Mouse (Mus musculus): Measurements from ENCODE around the gene Ttll7.

Gene Ttll7

DNA sequence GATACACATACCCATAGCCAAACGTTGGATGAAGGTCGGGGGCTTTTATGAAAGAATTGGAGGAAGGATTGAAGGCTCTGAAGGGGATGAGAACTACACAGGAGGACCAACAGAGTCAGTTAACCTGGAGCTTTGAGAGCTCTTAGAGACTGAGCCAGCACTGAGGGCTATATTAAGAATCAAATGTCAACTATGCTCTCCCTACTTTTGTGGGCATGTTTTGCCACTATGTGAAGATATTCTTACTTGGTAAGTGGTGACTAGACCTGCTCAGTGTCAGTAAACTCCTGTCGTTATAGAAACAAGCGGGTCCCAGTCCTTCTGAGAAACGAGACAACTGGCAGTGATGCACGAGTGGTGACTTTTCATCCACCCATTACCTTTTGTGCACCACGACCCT lies 176.2 kb downstream of the Ttll7 start:
- H3K27me3 ChIP-seq (ENCODE audit: insufficient read depth, low read length), result no peaks in the 10 kb centered on the region
- no peaks in the 10 kb centered on the region for H3K4me1 ChIP-seq (replicated peaks; ENCODE audit: low read depth, low read length)
- H3K4me3 ChIP-seq (replicated peaks; ENCODE audit: low read length), result no peak overlapping the region
- no peaks in the 10 kb centered on the region for H3K36me3 ChIP-seq (ENCODE audit: insufficient read depth, low read length)
- no peaks in the 10 kb centered on the region for H3K9me3 ChIP-seq (ENCODE audit: low read length)
- TF ChIP-seq CTCF (conservative IDR thresholded peaks at IDR 0.05; ENCODE audit: low read length) (no peak), NANOG (IDR thresholded peaks at IDR 0.05; ENCODE audit: borderline replicate concordance, low read length) (no peak)

GRCm38 (mm10) chr3:147029718-147030117 lies 177.6 kb downstream of the Ttll7 start:
- H3K4me3 ChIP-seq (replicated peaks; ENCODE audit: low read length), result no peak overlapping the region
- no peaks in the 10 kb centered on the region for H3K36me3 ChIP-seq (ENCODE audit: insufficient read depth, low read length)
- H3K9me3 ChIP-seq (ENCODE audit: low read length), result no peaks in the 10 kb centered on the region
- H3K4me1 ChIP-seq (replicated peaks; ENCODE audit: low read depth, low read length), result no peaks in the 10 kb centered on the region
- no peaks in the 10 kb centered on the region for H3K27me3 ChIP-seq (ENCODE audit: insufficient read depth, low read length)
- TF ChIP-seq POU5F1 (IDR thresholded peaks at IDR 0.05; ENCODE audit: borderline replicate concordance, low read length), result no peak

DNA sequence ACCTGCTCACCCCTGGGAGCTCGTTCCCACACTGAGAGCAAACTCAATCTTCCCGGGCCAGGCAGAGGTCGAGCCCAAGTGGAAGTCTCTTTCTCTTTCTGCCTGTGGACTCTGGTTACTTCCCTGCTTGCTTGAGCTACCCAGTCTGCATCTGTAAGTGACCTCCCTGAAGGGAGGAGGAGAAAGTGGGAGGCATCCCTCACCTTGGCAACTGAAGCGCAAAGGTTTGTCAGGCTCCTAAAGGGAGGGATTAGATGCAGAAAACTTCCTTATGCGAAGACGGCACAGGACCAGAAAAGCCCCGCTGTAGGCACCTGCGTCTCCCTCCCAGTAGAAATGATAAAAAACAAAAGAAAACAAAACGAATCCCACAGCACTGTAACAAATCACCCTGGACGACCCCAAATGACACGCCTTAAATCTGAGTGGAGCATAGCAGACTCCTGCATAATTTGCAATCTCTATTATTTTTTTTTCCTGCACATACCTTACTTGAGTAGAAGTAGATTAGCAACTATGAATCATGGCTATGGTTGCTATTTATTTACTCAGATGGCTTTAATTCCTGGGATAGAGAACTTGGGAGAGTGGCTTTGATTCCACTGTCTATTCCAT lies 178.2 kb downstream of the Ttll7 start:
- no peaks in the 10 kb centered on the region for H3K4me1 ChIP-seq (replicated peaks; ENCODE audit: low read depth, low read length)
- no peaks in the 10 kb centered on the region for H3K9me3 ChIP-seq (ENCODE audit: low read length)
- no peak overlapping the region for H3K4me3 ChIP-seq (replicated peaks; ENCODE audit: low read length)
- no peaks in the 10 kb centered on the region for H3K27me3 ChIP-seq (ENCODE audit: insufficient read depth, low read length)
- no peaks in the 10 kb centered on the region for H3K36me3 ChIP-seq (ENCODE audit: insufficient read depth, low read length)
- TF ChIP-seq POU5F1 (IDR thresholded peaks at IDR 0.05; ENCODE audit: borderline replicate concordance, low read length) (no peak), NANOG (IDR thresholded peaks at IDR 0.05; ENCODE audit: borderline replicate concordance, low read length) (no peak), CTCF (conservative IDR thresholded peaks at IDR 0.05; ENCODE audit: low read length) (no peak)
